Mouse (Mus musculus): ENCODE results near the gene Nfib. TPM values are rescaled to one million over a fixed set of nuclear protein-coding genes. Genes with fewer than 3 reads are reported as not detected.

The Nfib gene
- polyA plus RNA-seq, 1 experiment = 69.3 TPM

DNA sequence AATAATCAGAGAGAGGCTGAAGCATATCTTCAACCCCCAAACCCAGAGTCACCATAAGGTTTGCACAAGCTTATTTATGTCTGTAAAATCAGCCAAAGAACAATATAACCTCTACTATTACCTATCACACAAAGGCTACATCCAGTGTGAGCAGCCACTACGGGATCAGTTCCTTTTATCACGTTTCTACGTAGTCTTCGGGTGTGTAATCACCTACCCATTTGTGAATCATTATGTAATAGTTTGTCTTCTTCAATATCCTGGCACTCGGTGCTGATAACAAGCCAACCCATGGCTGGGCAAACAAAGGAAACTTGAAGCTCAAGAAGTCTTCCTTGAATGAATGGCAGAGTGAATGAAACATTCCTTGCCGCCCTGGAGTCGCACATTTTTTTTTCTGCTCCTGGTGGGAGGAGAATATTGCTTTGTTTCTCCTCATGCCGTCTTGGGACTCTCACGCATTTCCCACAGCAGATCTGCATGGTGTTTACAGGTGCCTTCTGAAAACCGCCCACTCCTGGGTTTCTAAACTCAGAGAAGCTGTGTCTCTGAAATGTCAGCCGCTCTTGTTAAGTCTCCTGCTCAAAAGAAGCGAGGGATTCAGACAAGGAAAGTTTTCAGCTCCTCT is 21.3 kb downstream of the Nfib start:
- peak; percentile 55 for DNase-seq (ENCODE audit: low read depth)
- no peak for TF ChIP-seq CTCF (IDR thresholded peaks at IDR 0.05; ENCODE audit: borderline replicate concordance, extremely low read depth, insufficient read depth, insufficient read length)

DNA sequence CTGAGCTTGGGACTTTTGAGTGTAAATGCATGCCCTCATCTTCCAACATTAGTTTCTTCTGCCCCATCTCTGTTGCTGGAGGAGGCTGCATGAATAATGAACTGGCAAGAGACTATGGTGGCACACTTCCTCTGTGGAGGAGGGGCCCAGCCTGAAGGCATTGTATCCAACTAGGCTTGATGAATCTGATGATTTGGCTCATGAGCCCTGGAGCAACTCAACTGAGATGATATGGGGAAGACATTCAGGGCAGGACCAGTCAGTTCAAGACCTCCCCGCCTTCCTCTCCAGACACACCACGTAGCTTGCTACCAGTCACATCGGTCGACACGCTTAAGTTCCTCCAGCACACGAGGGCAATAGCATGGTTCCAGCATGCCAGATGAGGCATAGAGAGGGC is 22.0 kb downstream of the Nfib start:
- no peak for DNase-seq (ENCODE audit: low read depth)
- TF ChIP-seq CTCF (IDR thresholded peaks at IDR 0.05; ENCODE audit: borderline replicate concordance, extremely low read depth, insufficient read depth, insufficient read length) = no peak
- TF ChIP-seq POLR2A (IDR thresholded peaks at IDR 0.05; ENCODE audit: borderline replicate concordance, extremely low read depth, insufficient read depth, insufficient read length, poor library complexity, severe bottlenecking) = no peak

DNA sequence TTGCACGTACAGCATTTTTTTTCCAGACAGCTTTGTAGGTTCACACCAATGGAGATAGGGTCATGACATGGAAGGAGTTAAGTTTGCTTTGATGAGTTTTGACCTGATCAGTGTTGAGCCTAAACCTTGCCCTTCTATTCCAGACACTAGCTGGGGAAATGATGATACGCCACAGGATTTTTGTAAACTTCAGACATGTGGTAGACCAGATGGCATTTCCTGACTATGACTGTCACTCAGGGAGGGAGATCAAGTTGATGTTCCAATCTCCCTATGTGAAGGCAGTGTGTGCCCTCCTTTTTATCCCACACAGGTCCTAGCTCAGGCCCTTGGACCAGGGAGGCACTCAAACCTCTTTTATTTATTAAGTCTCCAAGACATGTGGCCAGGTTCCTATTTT is 29.4 kb downstream of the Nfib start:
- DNase-seq (ENCODE audit: low read depth) = peak; percentile 49
- TF ChIP-seq CTCF (IDR thresholded peaks at IDR 0.05; ENCODE audit: borderline replicate concordance, extremely low read depth, insufficient read depth, insufficient read length) (no peak), POLR2A (IDR thresholded peaks at IDR 0.05; ENCODE audit: borderline replicate concordance, extremely low read depth, insufficient read depth, insufficient read length, poor library complexity, severe bottlenecking) (no peak)

DNA sequence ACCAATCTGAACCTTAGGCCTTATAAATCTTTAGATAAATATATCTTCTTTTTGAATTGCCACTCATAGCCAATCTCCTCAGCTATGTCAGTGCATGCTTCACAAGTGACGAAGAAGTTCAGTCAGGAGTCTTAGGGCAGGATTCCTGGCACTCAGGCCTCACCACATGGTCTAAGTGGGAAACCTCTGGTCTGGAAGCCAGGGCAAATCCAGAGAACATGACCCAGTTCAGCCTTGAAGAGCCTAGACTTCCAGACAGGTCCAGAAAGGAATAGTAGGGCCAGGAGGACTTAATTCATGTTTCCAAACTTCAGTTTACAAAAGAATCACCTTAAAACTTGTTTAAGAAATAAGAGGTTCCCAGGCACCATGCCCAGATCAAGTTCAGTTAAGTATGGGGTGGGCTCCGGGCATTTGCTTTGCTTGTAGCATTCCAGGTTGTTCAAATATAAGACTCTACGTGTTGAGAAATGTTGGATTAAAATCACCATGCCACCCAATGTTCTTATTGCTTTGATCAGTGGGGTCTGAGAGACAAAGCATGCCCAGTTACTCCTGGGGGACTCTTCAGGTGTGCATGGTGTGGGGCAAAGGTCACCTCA is 38.2 kb downstream of the Nfib start:
- DNase-seq (ENCODE audit: low read depth) = no peak
- TF ChIP-seq POLR2A (IDR thresholded peaks at IDR 0.05; ENCODE audit: borderline replicate concordance, extremely low read depth, insufficient read depth, insufficient read length, poor library complexity, severe bottlenecking) = no peak
- no peak for TF ChIP-seq CTCF (IDR thresholded peaks at IDR 0.05; ENCODE audit: borderline replicate concordance, extremely low read depth, insufficient read depth, insufficient read length)

DNA sequence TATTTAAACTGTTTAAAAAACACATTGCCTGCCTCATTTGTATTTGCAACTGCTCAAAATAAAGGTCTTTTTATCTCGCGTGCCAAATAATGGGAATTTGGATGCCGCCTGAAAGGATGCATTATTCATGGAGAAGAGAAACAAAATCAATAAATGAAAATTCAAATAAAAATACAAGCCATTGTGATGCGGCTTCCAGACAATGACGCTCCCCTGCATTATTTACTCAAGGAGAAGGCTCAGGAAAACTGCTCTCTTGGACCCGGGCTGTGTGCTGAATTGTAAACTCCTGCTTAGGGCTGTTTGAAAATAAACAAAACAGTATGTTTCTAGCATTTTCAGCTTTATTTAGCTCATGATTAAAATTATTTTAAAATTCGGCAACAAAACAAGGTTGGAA is 41.1 kb downstream of the Nfib start:
- DNase-seq (ENCODE audit: low read depth) = peak; percentile 40
- TF ChIP-seq POLR2A (IDR thresholded peaks at IDR 0.05; ENCODE audit: borderline replicate concordance, extremely low read depth, insufficient read depth, insufficient read length, poor library complexity, severe bottlenecking) = no peak
- TF ChIP-seq CTCF (IDR thresholded peaks at IDR 0.05; ENCODE audit: borderline replicate concordance, extremely low read depth, insufficient read depth, insufficient read length) = no peak

DNA sequence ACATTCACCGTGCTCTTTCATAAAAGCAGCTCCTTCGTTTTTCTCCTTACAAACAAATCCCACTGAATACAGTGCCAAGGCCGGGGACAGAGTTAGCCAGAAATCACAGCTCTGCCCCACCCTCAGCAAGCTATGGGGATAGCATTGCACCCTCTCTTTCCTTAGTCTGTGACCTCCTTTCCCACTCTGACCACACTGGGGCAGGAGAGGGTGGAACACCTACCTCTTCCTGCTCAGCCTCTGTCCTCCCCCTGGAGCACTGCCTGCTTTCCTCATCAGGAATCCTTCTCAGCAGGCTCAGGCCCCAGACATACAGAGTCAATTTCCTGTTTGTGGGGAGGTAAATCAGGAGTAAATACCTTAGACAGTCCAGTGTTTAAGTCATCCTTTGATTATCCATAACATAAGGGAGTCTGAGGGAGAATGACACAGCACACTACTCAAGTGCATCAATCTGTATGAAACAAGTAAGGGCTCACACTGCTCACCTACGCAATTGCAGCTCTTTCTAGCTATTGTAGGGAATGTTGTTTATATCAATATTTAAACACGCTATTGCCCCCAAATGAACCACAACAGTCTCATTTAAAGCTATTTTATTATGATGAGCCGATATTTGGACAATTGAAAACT is 41.7 kb downstream of the Nfib start:
- TF ChIP-seq CTCF (IDR thresholded peaks at IDR 0.05; ENCODE audit: borderline replicate concordance, extremely low read depth, insufficient read depth, insufficient read length) (no peak), POLR2A (IDR thresholded peaks at IDR 0.05; ENCODE audit: borderline replicate concordance, extremely low read depth, insufficient read depth, insufficient read length, poor library complexity, severe bottlenecking) (no peak)
- DNase-seq (ENCODE audit: low read depth) = peak; percentile 37

DNA sequence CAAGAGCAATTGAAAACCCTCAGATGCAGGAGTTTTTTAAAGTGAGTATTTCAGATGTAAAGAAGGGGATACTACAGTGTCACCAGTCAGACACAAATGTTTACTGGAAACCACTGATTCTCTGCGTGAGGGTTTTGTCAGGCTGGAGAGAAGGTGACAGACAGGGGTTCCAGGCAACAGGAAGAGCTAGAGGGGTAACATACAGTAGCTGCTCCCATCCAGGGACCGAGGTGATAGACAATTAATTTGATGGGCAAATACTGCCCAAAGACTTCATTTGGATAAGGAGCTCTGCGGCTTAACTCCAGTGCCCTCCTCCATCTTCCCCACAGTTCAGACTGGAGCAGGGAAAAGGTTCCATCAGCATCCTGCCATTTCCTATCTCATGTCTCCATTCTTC is 42.9 kb downstream of the Nfib start:
- DNase-seq (ENCODE audit: low read depth) = peak; percentile 76
- TF ChIP-seq POLR2A (IDR thresholded peaks at IDR 0.05; ENCODE audit: borderline replicate concordance, extremely low read depth, insufficient read depth, insufficient read length, poor library complexity, severe bottlenecking) = no peak
- TF ChIP-seq CTCF (IDR thresholded peaks at IDR 0.05; ENCODE audit: borderline replicate concordance, extremely low read depth, insufficient read depth, insufficient read length) = no peak

DNA sequence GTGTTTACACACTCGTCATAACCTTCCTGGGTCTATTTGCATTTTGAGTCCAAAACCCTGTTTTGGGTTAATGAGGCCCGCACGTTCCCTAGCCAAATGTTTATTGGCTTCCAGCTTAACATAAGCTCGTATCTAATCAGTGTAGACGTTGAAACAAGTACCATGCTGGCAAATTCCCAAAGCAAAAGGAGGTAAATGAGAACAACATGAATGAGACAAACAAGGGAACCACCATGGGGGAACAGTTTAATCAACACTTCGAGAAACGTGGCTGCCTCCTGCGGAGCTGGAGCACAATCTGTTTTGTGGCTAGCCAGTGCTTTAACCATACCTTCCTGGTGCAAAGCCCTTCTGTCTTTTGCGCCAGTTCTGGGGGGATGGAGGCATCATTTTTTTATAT is 43.3 kb downstream of the Nfib start:
- TF ChIP-seq CTCF (IDR thresholded peaks at IDR 0.05; ENCODE audit: borderline replicate concordance, extremely low read depth, insufficient read depth, insufficient read length) = no peak
- TF ChIP-seq POLR2A (IDR thresholded peaks at IDR 0.05; ENCODE audit: borderline replicate concordance, extremely low read depth, insufficient read depth, insufficient read length, poor library complexity, severe bottlenecking) = no peak
- peak; percentile 96 for DNase-seq (ENCODE audit: low read depth)

DNA sequence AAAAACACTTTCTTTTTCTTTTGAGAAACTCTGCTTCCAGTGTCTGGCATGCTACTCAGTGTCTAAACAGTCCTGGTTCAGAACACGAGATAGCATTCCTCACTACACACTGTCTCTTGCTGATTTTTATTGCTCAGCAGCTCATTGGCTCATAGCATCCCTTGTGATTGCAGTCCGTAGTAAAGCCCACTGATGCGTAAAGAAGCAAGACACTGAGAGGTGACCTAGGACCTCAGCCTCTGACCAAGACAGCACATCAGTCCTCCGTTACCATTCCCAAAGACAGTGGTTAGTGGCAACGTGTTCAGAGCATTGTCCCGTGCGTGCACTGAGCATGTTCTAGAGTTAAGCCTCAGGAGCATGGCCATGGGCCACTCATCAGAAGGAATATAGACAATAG is 44.3 kb downstream of the Nfib start:
- no peak for TF ChIP-seq CTCF (IDR thresholded peaks at IDR 0.05; ENCODE audit: borderline replicate concordance, extremely low read depth, insufficient read depth, insufficient read length)
- no peak for TF ChIP-seq POLR2A (IDR thresholded peaks at IDR 0.05; ENCODE audit: borderline replicate concordance, extremely low read depth, insufficient read depth, insufficient read length, poor library complexity, severe bottlenecking)
- DNase-seq (ENCODE audit: low read depth) = no peak

DNA sequence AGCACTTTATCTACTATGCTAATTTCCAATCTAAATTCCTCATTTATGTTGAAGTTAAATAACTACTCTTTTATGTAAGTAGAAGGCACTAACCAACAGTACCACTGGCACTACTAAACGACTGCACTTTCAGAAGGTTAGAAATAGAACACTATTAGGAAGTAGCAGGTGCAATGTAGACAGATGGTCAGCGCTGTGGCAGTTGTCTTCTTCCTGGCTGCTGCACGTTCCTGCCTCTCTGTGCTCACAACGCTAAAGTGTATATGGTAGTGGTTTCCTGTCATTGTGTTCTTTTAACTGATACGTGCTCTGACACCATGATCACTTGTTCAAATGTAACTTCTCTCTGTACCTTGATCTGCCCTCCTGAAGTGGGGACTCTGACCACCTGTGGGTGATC is 59.9 kb downstream of the Nfib start:
- TF ChIP-seq POLR2A (IDR thresholded peaks at IDR 0.05; ENCODE audit: borderline replicate concordance, extremely low read depth, insufficient read depth, insufficient read length, poor library complexity, severe bottlenecking) (no peak), CTCF (IDR thresholded peaks at IDR 0.05; ENCODE audit: borderline replicate concordance, extremely low read depth, insufficient read depth, insufficient read length) (no peak)
- no peak for DNase-seq (ENCODE audit: low read depth)

DNA sequence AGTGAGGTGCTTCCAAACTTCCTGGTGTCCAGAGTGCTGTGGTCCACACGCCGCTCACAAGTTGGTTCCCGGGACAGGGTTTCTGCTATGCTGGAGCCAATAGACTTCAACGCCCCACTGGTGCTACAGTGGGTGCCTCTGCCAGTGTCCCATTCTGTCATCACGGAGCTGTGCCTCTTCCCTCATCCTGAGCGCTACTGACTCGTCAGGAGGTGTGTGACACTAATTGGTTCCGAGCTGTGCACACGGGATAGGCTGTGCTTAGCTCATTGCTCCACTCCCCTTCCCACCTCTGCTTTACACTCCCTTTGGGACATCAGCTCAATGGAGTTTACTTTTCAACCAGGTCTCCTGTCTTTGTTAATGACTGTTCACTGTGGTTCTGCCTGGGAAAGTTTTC is 60.8 kb downstream of the Nfib start:
- TF ChIP-seq CTCF (IDR thresholded peaks at IDR 0.05; ENCODE audit: borderline replicate concordance, extremely low read depth, insufficient read depth, insufficient read length) (no peak), POLR2A (IDR thresholded peaks at IDR 0.05; ENCODE audit: borderline replicate concordance, extremely low read depth, insufficient read depth, insufficient read length, poor library complexity, severe bottlenecking) (no peak)
- peak; percentile 61 for DNase-seq (ENCODE audit: low read depth)

DNA sequence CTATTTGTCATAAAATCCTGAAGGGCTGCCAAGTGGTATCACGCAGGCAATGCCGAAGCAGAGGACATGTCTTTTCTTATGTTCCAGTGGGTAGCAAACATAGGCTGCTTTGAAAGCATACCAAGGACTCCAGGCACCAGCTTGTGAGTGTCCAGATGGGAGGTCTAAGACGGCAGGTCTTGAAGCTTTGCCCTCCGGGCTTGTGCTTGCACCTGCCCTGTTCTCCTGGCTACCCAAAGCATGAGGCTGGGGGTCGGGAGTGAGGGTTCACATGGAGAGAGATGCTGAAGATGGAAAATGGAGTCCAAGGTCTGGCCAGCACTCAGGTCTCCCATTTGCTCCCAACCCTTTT is 61.8 kb downstream of the Nfib start:
- TF ChIP-seq CTCF (IDR thresholded peaks at IDR 0.05; ENCODE audit: borderline replicate concordance, extremely low read depth, insufficient read depth, insufficient read length) (no peak), POLR2A (IDR thresholded peaks at IDR 0.05; ENCODE audit: borderline replicate concordance, extremely low read depth, insufficient read depth, insufficient read length, poor library complexity, severe bottlenecking) (no peak)
- no peak for DNase-seq (ENCODE audit: low read depth)
